Mouse (Mus musculus) gastrocnemius, adult 18-20 months (tissue): ENCODE measurements around the gene Asb5. TPM values are rescaled to one million over a fixed set of nuclear protein-coding genes. Genes with fewer than 3 reads are reported as not detected.
"Not testable (repeated sequence)": the region's sequence is repeated elsewhere in the genome, so short reads cannot be mapped to it uniquely, and the experiment has no call there.

Source experiments
- DNase-seq: peaks from one replicate; pipeline ENCODE4 v3.0.0; 2021; ENCODE audit warnings: low spot score
- long read RNA-seq, 2 experiments: library from polyadenylated mRNA; stranded (forward); transcript quantifications; one replicate each; pipeline ENCODE4 v2.0.0; 2021
- total RNA-seq, 2 experiments: library from RNA; stranded (reverse); gene quantifications; 2 replicates each; pipeline ENCODE4 v1.2.3; 2021

The Asb5 gene
- 100 to 1,000 TPM; 176 to 323 TPM for total RNA-seq
- long read RNA-seq, experiment 1, transcript Asb5-201 (7 exons, 1,585 nt) = major isoform, 143 of 173 reads
- long read RNA-seq, experiment 1, partial matches to known transcripts = 7 of 173 reads
- long read RNA-seq, experiment 1, other reads (novel, unspliced or antisense) = 23 of 173 reads
- long read RNA-seq, experiment 2, transcript Asb5-201 (7 exons, 1,585 nt) = major isoform, 115 of 158 reads
- long read RNA-seq, experiment 2, partial matches to known transcripts = 20 of 158 reads
- long read RNA-seq, experiment 2, other reads (novel, unspliced or antisense) = 23 of 158 reads

DNA sequence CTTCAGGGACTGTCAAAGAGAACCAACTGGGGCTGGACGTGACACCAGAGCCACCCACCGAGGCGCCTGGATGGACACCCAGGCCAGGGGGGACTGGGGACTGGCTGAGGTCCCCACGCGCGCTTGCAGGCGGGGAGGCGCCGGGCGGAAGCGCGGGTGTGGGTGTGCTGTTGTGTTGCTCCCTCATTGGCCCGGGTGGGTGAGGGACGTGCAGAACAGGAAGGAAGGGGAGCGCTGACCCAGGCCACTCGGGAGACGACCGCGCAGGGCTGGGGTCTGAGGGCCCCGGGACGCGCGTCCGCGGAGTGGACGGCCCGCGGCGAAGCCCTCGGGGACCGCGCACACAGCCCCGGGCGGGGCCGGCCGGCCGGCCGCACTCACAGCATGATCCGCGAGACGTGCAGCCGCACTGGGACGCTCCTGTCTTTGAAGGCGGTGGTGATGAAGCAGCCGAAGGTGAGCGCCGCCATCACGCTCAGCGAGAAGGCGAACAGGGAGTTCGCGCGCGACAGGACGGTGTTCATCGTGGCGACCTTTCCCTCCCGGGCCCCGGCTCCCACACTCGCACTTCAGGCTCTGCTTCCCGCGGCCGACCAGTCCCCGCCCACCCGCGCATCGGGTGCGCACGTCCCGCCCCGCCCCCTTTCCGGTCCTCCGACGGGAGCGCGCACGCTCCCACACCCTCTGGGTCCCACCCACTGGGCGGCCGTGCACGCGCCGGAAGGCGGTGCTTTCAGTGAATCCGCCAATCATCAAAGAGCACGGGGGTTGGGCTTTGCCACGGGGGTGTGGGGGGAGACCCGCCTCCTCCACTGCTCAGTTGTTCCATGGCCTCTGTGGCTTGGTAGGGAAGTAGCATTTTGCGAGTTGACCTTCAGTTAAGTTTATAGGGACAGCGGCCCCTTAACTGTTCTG lies at the start of gene Asb5, which contains the start of gene Spcs3:
Gene Asb5, plus strand, starts transcription at position 199 of the 915 bp plus-strand sequence.
Gene Spcs3, minus strand, starts transcription at position 617 of the 915 bp plus-strand sequence.
- peak; percentile 95 for DNase-seq

DNA sequence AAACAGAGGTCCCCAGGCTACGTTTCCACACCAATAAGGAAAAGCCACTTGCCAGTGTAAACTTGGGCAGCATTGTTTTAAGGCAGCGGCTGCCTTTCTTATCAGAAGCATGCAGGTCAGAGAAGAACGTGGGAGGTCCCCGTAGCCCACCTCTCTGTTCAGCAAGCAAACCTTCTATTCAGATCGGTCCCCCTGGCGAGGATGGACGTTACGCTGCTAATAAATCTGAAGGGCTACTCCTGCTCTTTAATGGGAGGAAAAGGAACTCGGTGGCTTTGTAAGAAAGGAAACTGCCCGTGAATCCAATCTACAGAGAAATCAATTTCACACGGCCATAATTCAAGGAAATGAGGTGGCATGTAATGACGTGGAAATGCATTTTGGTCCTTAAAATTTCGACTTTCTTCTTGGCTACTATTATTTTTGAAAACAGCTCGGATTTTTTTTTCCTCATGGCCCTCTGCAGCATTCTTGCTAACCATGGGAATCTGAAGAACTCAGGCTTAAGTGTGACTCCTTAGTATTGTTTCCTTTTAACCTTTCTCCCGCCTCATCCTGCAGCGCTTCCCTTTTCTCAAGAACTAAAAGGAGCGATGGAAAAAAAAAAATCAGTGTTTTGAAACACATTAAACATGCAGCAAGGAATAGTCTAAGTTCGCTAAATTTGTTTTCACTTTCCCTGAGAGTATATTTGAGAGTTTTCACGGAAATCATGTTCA lies 42.7 kb upstream of the Asb5 start:
- DNase-seq = no peak

DNA sequence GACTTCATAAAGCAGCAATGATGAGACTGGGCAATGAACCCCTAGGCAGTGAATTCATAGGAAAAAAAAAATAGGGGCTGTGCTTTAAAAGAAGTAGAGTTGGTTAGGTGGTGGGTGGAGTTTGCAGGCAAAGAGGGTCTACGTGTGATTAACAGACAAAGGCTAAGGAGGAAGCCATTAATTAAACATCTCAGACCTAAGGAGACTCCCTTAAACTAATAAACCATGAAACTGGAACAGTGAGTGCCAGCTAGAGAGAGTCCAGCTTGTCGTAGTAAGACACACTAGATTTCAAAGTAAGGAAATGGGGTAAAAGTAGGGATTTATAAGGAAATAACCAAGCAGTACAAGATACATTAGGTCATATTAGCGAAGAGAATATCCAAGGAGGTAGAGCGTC lies 40.9 kb upstream of the Asb5 start:
- DNase-seq = no peak

DNA sequence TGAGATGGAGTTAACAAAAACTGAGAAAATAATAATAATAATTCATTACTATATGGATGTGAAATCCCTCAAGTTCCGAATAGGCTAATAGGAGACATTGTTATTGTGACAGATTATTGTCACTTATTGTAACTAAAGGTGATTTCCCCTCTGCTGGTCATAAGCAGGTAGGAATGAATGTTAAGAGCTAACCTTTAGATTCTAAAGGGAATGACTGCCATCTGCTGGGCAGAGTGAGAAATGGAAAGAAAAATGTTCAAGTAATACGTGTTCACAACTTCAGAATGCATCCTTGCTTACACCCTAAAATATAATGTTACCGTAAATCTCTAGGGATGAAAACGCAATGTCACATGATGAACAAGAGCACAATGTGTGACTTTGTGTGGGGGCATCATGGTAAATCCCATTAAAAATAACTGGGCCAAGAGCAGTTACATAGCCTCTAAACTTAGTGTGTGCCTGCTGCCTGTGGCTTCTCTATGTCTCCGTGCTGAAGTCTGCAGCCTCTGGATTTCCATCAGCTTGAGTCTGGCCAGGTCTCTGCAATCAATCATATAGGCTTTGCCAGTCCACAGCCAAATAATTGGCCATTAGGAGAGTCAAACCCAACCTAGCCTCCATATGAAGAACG lies 38.2 kb upstream of the Asb5 start:
- peak; percentile 10 for DNase-seq

DNA sequence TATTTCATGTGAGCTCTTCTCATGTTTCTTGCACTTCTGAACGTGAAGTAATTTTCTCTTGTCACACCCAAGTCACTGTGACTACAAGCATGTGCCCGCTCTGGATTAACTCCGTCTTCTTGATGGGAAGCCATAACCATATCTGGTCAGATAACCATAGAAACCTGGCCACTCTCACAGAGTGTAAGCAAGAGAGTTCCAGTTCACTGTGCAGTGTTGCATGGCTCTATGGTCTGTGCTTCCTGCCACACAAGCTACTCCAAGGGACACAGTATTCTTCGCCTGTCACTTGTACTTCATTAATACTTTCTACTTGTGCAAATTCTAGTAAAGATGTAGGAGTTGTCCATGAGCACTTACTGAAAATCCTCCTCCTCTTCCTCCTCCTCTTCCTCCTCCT lies 37.4 kb upstream of the Asb5 start:
- DNase-seq = no peak

DNA sequence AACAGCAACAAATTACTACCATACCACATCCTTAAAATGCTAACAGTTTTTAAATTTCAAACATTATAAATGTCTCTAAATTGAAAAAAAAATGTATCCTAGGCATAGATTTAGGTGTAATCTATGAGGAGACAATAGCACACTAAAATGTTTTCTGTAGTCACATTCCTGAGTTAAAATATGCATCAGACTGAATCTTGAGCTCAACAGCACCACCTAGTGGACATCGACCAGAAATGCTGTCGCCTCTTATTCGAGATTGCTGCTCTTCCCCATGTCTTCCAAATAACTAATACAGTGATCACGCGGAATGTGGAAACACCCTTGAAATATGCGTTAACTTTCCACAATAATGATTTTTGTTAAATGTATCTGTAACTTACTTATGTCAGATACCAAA lies 36.3 kb upstream of the Asb5 start:
- peak; percentile 32 for DNase-seq

DNA sequence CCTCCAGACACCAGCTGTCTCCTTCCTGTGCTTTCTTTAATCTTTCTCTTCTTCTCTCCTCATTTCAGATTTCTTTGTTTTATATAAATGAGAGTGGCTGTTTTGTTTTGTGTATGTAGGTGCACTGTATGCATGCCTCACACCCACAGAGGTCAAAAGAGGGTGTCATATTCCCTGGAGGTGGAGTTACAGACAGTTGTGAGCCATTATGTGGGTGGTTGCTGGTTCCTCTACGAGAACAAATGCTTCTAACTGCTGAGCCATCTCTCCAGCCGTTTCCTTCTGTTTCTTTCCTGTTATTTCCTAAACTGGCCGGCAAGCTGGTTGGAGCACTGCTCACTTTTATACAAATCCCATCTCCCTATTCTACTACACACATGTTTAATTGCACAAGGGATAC lies 35.5 kb upstream of the Asb5 start:
- DNase-seq = no peak

DNA sequence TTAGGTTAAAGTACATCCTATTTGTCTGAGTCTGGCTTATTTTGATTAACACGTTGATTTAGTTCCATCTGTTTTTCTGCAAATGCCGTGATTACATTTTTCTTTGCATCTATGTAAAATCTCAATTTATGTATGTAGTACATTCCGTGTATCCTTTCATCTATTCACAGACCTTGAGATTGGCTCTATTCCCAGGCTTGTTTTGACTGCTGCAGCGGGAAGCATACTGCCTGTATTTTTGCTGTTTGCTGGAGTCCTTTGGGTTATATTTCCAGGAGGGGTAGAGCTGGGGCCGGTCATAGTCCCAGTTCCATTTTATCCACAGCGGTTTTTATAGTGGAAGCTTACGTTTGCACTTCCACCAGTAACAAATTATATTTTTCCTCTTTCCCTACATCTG lies 26.3 kb upstream of the Asb5 start:
- DNase-seq = no peak

DNA sequence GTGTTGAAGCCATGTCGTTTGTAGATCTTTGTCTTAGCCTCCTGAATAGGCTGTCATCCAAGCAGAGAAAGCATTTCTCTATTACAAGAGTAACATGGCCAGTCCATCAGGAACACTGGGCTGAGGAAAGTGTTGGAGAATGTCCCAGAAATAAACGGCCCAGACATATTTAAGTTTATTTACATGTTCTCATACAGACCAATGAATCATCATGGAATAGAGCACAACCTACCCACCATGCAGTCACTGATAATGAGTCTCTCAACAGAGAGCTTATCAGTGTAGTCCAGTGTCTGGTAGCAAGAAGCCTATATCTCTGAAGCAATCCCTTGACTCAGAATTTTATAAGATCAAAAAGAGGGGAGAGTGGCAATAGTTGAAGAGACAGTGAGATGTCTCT lies 24.3 kb upstream of the Asb5 start:
- no peak for DNase-seq

DNA sequence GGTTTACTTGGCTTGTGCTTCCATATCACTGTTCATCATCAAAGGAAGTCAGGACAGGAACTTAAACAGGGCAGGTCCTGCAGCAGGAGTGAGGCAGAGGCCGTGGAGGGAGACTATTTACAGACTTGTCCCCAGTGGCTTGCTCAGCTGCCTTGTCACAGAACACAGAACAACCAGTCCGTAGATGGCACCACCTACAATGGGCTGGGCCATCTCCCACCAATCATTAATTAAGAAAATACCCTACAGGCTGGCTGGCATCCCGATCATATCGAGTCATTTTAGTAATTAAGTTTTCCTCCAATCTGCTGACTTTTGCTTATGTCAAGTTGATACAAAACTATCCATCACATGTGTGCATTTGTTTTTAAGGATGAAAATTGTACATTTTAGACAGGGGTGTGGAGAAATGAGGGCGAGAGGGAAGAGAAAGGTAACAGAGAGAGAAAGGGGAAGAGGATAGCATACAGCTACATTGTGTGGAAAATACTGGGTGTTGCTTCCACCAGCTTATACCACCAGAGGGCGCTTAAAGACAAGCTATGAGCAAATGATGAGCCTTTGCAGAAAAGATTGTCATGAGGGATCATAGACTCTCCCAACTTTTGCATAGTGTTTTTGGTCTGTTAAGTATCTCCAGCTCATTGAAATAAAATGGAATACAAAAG lies 21.8 kb upstream of the Asb5 start:
- DNase-seq = peak; percentile 80

DNA sequence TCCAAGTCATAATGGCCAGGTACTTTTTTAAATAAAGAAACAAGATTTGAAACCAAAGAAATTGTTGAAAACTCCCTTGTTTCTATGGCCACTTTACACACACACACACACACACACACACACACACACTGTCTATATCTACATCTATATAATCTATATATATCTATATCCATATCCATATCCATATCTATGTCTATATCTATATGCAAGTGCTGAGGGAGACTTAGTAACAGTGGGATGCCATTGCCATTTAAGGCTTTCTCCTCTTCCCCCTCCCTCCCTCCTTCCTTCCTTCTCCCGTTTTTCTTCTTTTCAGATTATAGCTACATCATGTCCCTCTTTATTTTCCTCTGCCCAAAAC lies 21.3 kb upstream of the Asb5 start:
- no peak for DNase-seq

DNA sequence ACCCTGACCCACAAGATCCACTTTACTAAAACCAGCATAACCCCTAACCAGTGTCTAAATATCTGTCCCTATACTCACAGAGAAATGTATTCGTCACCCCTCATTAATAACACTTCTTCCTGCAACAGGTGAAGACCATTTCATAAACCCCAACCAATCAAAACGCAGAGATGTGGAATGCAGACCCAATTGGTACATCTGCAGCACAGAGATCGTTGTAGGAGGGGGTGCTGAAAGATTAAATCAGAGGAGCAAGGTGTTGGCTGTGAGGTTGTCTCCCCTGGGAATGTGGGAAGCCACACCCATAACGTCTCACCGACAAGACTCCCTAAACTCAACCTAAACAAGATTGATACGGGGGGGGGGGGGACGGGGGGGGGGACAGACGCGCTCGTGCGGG lies 20.6 kb upstream of the Asb5 start:
- no peak for DNase-seq

DNA sequence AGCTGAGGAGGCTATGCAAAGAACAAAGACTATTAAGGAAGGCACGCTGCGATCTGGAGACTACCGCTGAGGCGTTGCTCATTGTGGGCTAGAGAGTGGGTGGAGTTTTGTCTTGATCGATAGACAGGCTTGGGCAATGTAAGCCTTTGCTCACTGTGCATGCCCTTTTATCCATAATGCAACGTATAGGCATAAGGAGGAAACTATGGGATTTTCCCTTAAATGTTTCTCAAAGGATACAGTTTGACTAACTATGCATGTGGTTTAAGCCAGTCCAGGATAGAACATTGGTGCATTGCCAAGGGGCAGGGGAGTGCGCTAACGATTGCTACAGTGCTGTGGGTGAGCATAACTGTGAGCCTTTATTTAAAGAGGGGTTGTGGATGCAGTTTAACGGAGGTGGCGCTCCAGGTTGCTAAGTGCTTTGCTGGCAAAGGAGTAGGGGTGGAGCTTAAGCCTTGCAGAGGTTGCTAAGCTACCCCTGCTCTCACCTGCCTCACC lies 20.1 kb upstream of the Asb5 start:
- no peak for DNase-seq

DNA sequence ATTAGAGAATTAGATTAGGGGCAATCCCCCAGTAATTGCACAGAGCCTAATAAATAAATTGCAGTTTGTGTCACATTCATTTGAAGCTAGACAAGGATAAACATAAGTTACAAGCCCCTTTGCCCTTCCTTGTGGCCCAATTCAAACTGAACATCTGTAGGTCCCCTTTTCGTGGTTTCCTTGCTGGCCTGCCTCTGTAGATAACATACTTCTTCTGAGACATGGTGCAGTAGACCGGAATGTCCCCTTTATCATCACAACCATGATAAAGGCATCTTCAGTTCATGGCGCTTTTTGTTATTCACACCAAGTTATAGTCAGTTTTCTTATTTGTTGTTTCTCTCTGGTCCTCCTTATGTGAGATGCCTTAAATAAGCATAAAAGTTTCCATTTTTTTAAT lies 17.6 kb upstream of the Asb5 start:
- DNase-seq = no peak

DNA sequence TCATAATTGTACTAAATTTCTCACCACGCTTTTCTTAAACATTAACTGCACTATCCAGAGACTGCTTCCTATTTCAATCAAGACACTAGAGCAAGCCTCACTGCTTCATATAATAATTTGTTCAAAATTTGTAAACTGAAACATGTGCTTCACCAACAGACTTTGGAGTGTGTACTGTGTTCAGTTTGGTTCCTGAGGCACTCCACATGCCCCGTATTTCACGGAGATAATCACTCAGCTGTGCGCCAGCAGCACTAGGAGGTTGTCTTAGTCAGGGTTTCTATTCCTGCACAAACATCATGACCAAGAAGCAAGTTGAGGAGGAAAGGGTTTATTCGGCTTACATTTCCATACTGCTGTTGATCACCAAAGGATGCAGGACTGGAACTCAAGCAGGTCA lies 17.2 kb upstream of the Asb5 start:
- not testable (repeated sequence) for DNase-seq

DNA sequence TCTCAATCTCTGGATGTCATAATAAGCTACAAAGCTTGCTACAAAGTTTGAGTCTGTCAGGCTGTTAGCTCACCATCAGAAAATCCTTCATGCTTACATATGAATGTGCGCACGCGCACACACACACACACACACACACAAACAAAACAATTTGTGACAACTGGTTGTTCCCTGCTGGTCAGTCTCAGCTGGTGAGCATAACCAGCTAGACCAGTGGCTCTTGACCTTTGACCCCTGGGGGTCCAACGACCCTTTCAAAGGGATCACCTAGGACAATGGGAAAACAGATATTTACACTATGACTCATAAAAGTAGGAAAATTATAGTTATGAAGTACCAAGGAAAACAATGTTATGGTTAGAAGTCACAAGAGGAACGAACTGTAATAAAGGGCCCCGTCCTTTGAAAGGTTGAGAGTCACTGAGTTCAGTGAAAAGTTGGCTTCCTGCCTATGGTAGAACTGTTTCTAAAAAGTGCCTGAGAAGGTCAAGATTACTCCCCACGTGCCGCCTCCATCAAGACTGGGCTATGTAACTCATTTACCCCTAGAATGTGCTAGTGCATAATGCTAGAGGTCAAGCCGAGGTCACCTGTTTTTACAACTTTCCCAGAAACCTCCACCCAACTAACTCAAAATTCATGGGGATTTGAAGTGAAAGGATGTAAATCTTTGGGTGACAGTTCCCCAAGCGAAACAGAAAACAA lies 10.5 kb upstream of the Asb5 start:
- no peak for DNase-seq

DNA sequence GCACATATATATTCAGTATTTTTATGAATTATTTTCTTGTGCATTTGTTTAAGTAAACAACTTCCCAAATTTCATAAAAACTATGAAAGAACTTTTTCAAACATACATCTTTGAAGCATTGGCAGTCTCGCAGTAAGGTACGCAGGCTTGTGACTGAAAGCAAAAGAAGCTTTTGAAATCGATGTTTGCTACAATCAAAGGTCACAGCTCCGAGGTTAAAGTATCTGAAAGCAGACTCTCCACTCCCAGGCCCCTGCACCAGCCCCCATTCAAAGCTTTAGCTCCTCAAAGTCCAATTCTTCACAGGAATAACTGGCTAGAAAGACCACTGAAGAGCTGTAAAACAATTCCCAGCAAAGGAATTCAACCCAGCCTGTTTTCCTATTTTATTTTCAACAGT lies 8.9 kb upstream of the Asb5 start:
- no peak for DNase-seq

DNA sequence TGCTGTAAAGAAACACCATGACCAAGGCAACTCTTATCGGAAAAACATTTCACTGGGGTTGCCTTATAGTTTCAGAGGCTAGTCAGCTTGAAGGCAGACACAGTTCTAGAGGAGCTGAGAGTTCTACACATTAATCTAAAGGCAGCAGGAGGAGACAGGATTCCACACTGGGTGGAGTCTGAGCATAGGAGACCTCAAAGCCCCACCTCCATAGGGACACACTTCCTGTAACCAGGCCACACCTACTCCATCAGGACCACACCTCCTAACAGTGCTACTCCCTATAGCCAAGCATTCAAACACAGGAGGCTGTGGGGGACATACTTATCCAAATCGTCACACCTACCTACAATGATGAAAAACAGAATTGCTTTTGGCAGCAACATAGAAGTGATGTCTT lies 3.8 kb upstream of the Asb5 start:
- DNase-seq = no peak

DNA sequence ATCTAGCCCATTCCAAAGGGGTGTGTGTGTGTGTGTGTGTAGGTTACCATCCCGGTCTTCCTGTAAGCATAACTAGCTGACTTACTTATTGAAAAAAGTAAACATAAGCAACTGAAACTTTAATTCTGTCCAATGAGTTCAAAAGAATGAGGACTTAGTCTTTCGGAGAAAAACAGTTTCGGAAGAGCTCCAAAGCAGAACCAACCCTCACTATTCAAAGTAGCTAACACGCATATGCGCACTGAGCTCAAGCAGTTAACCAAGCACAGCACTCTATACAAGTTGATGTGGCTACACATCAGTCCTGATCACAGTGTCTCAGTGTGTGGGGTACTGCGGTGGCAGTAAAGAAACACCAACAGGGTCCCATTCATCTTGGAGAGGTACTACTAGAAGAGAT lies 2.7 kb upstream of the Asb5 start:
- DNase-seq = no peak

DNA sequence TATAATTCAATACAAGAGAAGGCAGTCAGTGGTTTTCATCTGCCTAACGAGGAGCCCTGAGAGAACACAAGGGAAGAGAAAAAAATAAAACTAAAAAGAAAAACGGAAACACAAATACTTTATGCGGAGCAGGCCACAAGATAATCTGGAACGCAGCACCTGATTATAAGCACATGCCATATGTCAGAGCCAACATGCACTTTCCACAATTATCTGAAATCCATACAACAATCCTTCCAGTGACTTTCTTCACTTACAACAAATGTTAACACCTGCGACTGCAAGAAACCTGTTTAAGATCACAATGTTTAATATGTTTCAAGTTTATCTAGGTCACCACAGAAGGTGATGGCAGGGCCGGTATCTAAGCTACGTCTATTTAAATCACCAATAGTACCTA lies 809 bp upstream of the Asb5 start:
- DNase-seq = no peak
